Mouse (Mus musculus) frontal cortex, adult (tissue): ENCODE results near the gene Sox12.
"Not testable (repeated sequence)": the region's sequence is repeated elsewhere in the genome, so short reads cannot be mapped to it uniquely, and the experiment has no call there.

Source experiments
- ATAC-seq: cut with Nextera tagmentation; 2 replicates; pipeline ENCODE4 v1.9.2; 2017; ENCODE audit warnings: mild to moderate bottlenecking, moderate library complexity, mixed read lengths; ENCODE audit not compliant: low TSS enrichment

Gene Sox12

DNA sequence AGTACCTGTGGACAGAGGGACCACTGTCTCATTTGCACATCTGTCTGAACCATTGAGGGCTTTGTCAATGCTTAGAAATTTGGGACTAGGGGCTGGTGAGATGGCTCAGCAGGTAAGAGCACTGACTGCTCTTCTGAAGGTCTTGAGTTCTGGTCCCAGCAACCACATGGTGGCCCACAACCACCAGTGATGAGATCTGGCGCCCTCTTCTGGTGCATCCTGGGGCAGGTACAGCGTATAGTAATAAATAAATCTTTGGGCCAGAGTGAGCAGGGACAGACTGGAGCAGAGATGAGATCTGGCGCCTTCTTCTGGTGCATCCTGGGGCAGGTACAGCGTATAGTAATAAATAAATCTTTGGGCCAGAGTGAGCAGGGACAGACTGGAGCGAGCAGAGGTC, 38.9 kb downstream of the Sox12 start:
- ATAC-seq: not testable (repeated sequence)

DNA sequence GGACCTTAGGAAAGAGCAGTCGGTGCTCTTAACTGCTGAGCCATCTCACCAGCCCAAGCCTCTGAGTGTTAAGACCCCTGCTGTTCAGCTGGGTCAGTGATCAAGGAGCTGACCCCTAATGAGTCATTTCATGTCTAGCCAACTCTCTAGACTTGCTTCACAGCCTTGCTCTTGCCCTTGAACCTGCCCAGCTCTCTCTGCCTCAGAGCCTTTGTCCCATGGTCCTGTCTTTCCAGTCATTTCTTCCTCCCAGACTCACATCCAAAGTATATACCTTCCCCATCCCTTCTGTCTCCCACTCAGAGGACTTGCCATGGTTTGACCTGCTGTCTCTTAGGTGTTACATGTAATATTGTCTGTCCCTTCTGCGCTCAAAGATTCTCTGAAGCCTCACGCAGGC, 40.6 kb downstream of the Sox12 start:
- no peak for ATAC-seq

DNA sequence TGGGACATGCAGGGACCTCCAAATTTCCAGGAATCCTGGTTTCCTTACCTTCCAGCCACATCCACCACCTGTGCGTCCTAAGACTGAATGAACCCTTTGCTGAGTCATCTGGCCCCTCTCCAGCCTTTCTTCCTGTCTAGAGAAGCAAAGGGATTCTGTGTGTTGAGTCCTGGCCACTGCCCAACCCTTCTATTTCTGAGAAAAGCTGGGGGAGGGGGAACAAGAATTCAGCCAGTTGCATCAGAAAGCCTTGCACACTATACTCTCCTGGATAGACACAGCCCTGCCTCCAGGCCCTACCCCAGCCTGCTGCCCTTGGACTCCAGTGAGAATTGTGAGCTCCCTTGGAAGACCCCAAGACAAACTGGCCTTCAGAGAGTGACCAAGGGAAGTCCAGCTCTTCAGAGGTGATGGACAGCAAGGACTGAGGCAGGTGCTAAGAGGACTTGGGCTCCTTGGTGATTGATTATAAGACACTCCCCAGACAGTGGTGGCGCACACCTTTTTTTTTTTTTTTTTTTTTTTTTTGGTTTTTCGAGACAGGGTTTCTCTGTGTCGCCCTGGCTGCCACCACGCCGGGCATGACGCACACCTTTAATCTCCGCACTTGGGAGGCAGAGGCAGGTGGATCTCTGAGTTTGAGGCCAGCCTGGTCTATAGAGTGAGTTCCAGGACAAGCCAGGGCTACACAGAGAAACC, 47.9 kb downstream of the Sox12 start:
- ATAC-seq: peak; percentile 27; the same call in 1 of the 2 replicates

DNA sequence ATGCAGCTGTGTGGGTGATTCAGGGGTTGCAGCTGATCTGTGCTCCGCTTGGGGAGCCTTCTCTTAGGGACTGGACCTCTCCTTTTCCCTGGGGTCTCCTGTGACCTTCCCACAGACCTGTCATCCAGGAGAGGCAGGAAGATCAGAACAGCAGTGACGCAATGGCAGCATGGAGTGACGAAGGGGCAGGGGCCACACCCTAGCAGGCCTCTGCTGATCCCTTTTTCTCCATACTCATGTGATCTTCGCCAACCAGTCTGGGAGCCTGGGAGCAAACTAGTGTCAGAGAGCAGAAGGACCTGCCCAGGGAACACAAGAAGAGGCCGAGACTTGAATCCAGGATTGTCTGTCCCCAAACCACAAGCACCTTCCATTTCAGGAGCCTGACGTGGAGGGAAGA, 48.7 kb downstream of the Sox12 start:
- ATAC-seq: no peak

DNA sequence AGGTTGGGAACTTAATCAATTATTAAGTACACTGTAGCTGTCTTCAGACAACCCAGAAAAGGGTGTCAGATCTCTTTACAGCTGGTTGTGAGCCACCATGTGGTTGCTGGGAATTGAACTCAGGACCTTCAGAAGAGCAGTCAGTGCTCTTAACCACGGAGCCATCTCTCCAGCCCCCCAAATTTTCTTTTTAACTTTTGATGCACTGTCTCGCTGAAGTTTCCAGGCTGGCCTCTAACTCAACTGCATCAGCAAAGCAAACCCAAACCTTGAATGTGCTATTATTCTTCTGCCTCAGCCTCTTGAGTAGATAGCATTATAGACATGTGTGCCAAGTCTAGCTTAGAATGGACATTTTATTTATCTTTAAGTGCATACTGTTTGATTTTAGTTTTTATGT, 50.1 kb downstream of the Sox12 start:
- ATAC-seq: no peak

DNA sequence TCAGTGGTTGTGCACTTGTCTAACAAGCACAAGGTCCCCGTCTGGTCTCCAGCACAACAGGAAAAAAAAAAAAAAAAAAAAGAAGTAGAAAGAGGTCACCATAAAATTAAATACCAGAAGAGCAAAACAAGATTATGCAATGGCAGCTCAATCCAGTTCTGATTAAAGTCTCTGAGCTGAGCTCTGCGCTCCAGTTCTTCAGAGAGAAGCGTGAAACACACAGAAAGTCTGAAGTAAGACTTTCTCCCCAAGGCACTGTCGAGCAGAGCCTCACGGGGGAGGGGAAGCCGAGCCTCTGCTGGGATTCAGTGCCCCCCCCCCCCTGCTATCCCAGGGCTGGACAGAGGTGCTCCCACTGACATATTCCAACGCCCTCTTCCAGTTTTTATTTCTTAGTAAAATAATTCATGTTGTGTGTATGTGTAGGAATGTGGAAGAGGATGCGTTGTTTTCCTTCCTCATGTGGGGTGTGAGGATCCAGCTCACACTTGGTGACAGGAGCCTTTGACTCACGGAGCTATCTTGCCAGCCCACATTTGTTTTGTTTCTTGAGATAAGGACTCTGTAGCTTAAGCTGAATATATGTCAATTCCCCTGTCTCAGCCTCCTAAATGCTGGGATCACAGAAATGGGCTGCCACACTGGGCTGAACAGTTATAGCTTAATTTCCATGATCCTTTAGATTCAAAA, 50.9 kb downstream of the Sox12 start:
- ATAC-seq: no peak

DNA sequence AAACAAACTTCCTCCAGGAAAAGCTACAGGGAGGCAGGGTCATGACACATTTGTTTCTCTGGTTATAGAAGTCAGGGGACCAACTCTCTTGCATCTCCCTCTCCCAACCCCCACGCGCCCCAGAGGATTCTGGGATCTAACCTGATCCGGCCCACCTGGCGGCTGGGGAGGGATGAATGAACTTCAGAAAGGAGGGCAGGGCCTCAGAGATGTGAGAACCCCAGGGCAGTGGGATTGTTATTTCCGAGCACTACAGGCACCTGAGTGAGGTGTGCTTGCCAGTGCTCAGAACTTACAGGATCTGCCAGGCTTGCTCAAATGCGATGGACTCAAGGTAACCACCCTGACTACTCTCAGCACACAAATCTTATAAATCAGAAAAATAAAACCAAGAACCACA, 52.5 kb downstream of the Sox12 start:
- ATAC-seq: no peak

DNA sequence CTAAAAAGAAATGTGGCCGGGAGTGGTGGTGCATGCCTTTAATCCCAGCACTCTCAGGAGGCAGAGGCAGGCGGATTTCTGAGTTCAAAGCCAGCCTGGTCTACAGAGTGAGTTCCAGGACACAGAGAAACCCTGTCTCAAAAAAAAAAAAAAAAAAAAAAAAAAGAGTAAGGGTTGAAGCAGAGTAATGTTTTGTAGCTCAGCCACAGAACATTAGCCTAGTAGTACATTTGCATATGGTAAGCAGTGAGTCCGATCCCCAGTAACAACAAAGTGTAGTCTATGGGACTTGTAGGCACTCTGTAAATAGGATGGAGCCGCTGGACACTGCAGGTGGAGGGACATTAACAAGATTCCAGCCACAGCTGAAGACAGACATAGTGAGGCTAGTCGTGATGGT, 53.0 kb downstream of the Sox12 start:
- ATAC-seq: no peak

DNA sequence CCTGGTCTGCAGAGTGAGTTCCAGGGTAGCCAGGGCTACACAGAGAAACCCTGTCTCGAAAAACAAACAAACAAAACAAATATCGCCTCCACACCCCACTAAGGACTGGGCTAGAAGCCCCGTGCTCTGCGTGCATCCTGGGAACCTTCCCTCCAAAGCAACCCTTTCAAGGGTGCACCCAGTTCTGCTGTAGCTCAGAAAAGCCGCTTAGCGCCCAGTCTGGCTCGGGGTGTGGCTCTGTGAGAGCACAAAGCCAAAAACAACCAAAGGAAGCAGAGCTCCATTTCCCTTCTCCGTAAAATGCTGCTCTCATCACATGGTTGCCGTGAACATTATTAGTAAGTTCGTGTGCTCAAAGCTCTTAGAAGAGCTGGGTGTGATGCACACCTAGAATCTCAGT, 53.5 kb downstream of the Sox12 start:
- no peak for ATAC-seq
